Mouse (Mus musculus): ENCODE data around the gene Pqlc3.

Pqlc3 gene

GRCm38 (mm10) chr12:17001211-17001610 lies 1.0 kb upstream of the Pqlc3 start:
- no peak for DNase-seq

DNA sequence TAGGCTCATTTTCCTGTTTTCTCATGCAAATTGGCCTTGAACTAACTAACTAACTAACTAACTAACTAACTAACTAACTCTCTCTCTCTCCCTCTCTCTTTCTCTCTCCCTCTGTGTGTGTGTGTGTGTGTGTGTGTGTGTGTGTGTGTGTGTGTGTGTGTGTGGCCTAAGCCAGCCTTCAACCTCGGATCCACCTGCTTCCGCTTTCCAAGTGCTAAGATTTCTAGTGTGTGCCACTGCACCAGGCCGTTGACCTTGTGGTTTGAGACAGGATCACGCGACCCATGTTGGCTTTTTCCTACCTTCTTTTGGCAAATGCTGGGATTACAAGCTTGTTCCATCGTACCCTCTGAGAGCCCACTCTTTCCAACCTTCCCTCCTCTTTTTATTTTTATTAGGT lies 420 bp upstream of the Pqlc3 start:
- DNase-seq = no peak

GRCm38 (mm10) chr12:16999146-16999545 lies 1.1 kb downstream of the Pqlc3 start:
- DNase-seq = no peak

GRCm38 (mm10) chr12:16996886-16997462 lies 3.2 kb downstream of the Pqlc3 start:
- DNase-seq = no peak

- DNase-seq = no peak
These were observed 3.9 kb downstream of the Pqlc3 start for GRCm38 (mm10) chr12:16996281-16996680.

DNA sequence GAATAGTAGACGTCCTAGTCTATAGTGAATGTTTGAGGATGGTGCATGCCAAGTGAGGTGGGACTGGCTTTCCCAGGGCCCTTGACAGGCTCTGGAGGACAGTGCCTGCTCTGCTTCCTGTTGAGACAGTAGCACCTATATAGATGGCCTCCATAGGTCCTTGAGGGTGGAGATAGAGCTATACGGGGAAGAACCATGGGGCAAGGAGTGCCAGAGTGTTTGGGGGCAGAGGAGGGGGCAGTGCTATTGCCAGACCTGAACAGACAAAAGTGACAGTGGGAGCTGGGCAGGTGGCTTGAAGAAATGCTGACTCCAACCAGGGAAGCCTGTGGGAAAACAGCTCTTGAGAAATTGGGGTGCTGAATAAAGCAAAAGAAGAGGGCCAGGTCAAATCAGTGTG lies 5.9 kb downstream of the Pqlc3 start:
- DNase-seq = no peak

DNA sequence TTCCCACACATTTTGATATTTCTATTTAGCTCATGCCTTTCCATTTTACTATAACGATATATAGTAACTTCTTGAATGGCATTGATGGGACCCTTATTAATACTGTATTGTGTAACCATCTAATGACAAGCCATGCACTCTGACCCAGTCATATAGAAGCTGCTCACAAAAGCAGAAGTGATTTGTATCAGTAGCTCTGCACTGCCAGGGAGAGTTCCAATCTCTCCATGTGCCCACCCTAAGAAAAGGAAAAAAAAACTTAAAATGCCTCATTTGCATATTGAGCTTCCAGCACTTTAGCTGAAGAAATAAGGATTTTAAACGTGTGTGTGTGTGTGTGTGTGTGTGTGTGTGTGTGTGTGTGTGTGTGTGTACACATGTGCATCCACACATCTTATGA lies 7.9 kb downstream of the Pqlc3 start:
- DNase-seq = no peak

GRCm38 (mm10) chr12:16991376-16991775 lies 8.8 kb downstream of the Pqlc3 start:
- no peak for DNase-seq

GRCm38 (mm10) chr12:16985778-16986177 lies 14.4 kb downstream of the Pqlc3 start:
- no peak for DNase-seq

DNA sequence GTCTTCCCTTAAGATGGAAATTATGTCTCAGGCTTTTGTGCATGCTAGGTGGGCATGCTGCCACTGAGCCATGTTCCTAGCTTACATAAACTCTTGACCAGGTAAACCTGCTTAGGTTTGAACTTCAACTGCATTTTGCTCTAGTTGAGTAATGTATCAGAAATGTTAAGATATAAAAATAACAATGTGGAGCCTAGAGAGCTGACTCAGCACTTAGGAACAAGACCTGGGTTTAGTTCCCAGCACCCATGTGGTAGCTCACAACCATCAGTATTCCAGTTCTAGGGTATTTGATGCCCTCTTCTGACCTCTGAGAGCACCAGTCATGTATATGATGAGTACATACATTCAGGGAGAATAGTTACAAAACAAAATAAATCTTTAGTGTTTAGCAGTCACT lies 23.1 kb downstream of the Pqlc3 start:
- no peak for DNase-seq

DNA sequence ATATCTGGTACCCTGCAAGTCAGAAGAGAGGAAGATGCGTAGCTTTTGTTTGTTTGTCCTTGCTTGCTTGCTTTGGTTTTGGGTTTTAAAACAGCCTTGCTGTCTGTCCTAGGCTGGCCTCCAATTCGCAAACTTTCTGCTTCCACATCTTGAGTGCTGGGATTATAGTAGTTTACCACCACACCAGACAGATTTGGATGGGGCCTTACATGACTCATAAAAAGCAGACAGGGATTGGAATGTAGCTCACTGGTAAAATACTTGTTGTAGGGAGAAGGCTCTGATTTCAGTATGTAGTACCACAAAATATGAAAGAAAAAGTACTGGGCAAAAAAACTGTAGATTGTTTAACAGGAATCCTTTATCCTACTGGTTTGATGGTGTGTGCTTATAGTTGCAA lies 33.4 kb downstream of the Pqlc3 start:
- no peak for DNase-seq

DNA sequence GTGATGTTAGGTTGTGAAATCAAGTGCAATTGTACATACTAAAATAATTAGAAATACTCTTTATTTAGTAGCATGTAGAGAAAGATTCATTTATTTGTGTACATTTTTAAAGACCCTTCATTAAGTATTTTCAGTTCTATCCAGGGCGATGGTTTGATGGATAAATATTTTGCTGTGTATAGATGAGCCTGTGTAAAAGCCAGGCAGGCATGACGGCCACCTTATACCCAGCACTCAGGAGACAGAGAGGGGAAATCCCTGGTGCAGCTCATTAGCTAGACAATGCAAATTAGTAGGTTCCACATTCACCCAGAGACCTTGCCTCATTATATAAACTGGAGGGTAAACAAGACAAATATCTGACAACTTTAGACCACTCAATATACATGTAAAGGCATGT lies 36.9 kb downstream of the Pqlc3 start:
- DNase-seq = no peak

GRCm38 (mm10) chr12:16958851-16959250 lies 41.4 kb downstream of the Pqlc3 start:
- DNase-seq = peak; percentile 17 to 25

GRCm38 (mm10) chr12:16948239-16948638 lies 52.0 kb downstream of the Pqlc3 start:
- no peak for DNase-seq

DNA sequence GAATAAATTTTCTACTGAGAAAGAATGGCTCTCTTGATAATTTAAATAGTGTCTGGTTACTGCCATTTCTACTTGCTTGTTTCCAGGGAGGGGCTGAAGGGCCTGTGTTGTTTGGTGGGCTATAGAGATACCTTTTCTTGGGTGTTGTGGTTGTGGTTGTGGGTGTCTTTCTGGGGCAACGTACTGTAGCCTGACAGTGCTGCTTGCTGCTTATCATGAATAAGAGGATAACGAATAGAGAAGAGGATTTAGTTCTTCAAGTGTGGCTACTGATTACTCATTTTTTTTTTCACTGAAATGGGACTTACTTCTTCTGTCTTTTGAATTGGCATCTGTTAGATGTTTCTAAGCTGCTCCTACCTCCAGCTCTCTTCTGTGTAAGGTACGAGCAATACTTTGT lies 58.2 kb downstream of the Pqlc3 start:
- DNase-seq = no peak

All from cerebellum, postnatal 10 days (tissue).